ENCODE assay signal across 9 mouse cellular contexts in the genomic region with DNA sequence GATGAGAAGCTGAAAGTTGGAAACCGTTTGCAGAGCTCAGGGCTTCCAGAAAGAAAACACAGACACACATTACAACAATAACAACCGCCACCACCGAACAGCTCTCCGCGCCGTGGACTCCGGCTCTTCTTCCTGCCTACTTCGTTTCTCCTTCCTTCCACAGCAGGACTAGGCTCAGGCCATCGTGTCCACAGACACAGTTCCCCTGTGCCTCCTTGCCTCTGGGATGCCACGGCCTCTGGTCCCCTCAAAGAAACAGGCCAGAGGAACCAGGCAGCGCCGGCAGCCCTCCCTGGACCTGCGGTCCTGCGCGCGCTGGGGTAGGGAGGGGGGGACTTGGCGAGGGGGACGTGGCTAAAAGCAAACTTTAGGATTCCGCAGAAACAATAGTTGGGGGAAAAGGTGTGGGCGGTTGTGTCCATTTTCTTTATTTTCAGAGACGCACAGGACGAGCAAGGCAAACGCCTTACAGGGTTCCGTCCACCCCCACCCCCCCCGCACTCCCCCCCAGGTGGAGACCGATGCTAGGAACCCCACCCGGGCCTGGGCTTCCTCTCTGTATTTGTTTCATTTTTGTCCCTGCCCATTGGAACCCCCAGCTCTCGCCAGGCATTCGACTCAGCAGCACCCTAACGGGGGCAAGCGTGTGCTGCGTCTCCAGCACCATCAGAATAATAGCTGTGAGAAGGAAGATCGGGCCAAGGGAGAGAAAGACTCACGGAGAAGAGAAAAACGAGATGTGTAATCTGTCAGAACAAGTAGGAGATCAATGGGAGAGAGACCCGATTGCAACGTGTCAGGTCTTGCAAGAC. TPM values are rescaled to one million over a fixed set of nuclear protein-coding genes. Genes with fewer than 3 reads are reported as not detected.
DNase-seq lines count a peak whose midpoint lies in the region; ATAC-seq lines count a peak whose summit lies in the region.
"Had no signal": no experiment of that assay in that cellular context is flagged by ENCODE, and none has a peak within 500 bp of the region (broad histone marks: within the 10 kb centered on the region; RNA-seq: fewer than 3 reads in every experiment).

No protein-coding gene starts in this region.

- H3K27ac ChIP-seq in forebrain, embryonic 12.5 days = peak overlapping the region; percentile 98
- peak overlapping the region; percentile 97 for H3K27ac ChIP-seq in hindbrain, embryonic 10.5 days
- H3K27ac ChIP-seq in limb, embryonic 10.5 days = peak overlapping the region; percentile 96
- H3K27ac ChIP-seq in midbrain, embryonic 15.5 days = peak overlapping the region; percentile 95
- H3K27ac ChIP-seq in stomach, embryonic 15.5 days = peak overlapping the region; percentile 98

- no peaks in the 10 kb centered on the region for H3K9me3 ChIP-seq in forebrain, embryonic 12.5 days
- no peaks in the 10 kb centered on the region for H3K9me3 ChIP-seq in hindbrain, embryonic 10.5 days
- no peaks in the 10 kb centered on the region for H3K9me3 ChIP-seq in limb, embryonic 10.5 days (replicated peaks)
- H3K9me3 ChIP-seq in midbrain, embryonic 15.5 days = no peaks in the 10 kb centered on the region
- no peaks in the 10 kb centered on the region for H3K9me3 ChIP-seq in stomach, embryonic 15.5 days

- WGBS in forebrain, embryonic 12.5 days = under 1% methylated on average over 35 of the region's 37 CpGs
- WGBS in hindbrain, embryonic 10.5 days = under 1% methylated on average over 37 of the region's 37 CpGs
- WGBS in limb, embryonic 10.5 days = under 1% methylated on average over 36 of the region's 37 CpGs
- under 1% methylated on average over 37 of the region's 37 CpGs for WGBS in midbrain, embryonic 15.5 days
- WGBS in stomach, embryonic 15.5 days = under 1% methylated on average over 35 of the region's 37 CpGs

- DNase-seq in adrenal gland, adult 18-20 months (ENCODE audit: low spot score in 2 of 2) = peak; percentile 35 to 48
- no peak for DNase-seq in adrenal gland, postnatal 4 days (ENCODE audit: low spot score in 2 of 2)
- DNase-seq in brain, adult 2 months (ENCODE audit: low read depth, low spot score) = peak; percentile 68
- DNase-seq in hindbrain, embryonic 10.5 days (ENCODE audit: low spot score) = peak; percentile 53
- peak; percentile 71 for DNase-seq in limb, embryonic 10.5 days (ENCODE audit: low spot score)

- H3K36me3 ChIP-seq in forebrain, embryonic 12.5 days (replicated peaks) = no peaks in the 10 kb centered on the region
- H3K36me3 ChIP-seq in hindbrain, embryonic 10.5 days = no peaks in the 10 kb centered on the region
- H3K36me3 ChIP-seq in limb, embryonic 10.5 days = no peaks in the 10 kb centered on the region
- no peaks in the 10 kb centered on the region for H3K36me3 ChIP-seq in midbrain, embryonic 15.5 days (replicated peaks)
- no peaks in the 10 kb centered on the region for H3K36me3 ChIP-seq in stomach, embryonic 15.5 days

- no peaks in the 10 kb centered on the region; the same call in 1 of the 2 replicates for H3K27me3 ChIP-seq in forebrain, embryonic 12.5 days
- no peaks in the 10 kb centered on the region; the same call in 1 of the 2 replicates for H3K27me3 ChIP-seq in hindbrain, embryonic 10.5 days (ENCODE audit: insufficient read depth, poor library complexity, severe bottlenecking)
- no peaks in the 10 kb centered on the region for H3K27me3 ChIP-seq in limb, embryonic 10.5 days (ENCODE audit: low read depth, poor library complexity, severe bottlenecking)
- no peaks in the 10 kb centered on the region for H3K27me3 ChIP-seq in midbrain, embryonic 15.5 days (replicated peaks)
- H3K27me3 ChIP-seq in stomach, embryonic 15.5 days (replicated peaks) = no peaks in the 10 kb centered on the region

- peak overlapping the region; percentile 93 for H3K4me2 ChIP-seq in forebrain, embryonic 12.5 days
- H3K4me2 ChIP-seq in midbrain, embryonic 15.5 days = peak overlapping the region; percentile 77
- H3K4me2 ChIP-seq in stomach, embryonic 15.5 days = peak overlapping the region; percentile 91

- H3K9ac ChIP-seq in forebrain, embryonic 12.5 days = peak overlapping the region; percentile 94
- H3K9ac ChIP-seq in midbrain, embryonic 15.5 days = peak overlapping the region; percentile 85
- H3K9ac ChIP-seq in stomach, embryonic 15.5 days = peak overlapping the region; percentile 69

- H3K4me1 ChIP-seq in forebrain, embryonic 12.5 days = peaks cover 42% of the 10 kb centered on the region
- peaks cover 68% of the 10 kb centered on the region for H3K4me1 ChIP-seq in hindbrain, embryonic 10.5 days (replicated peaks)
- peaks cover 40% of the 10 kb centered on the region for H3K4me1 ChIP-seq in limb, embryonic 10.5 days
- peaks cover 21% of the 10 kb centered on the region for H3K4me1 ChIP-seq in midbrain, embryonic 15.5 days
- peaks cover 22% of the 10 kb centered on the region for H3K4me1 ChIP-seq in stomach, embryonic 15.5 days

- H3K4me3 ChIP-seq in forebrain, embryonic 12.5 days (replicated peaks) = peak overlapping the region; percentile 90
- H3K4me3 ChIP-seq in hindbrain, embryonic 10.5 days = peak overlapping the region; percentile 92
- peak overlapping the region; percentile 96 for H3K4me3 ChIP-seq in limb, embryonic 10.5 days
- peak overlapping the region; percentile 96 for H3K4me3 ChIP-seq in midbrain, embryonic 15.5 days
- peak overlapping the region; percentile 89 for H3K4me3 ChIP-seq in stomach, embryonic 15.5 days (replicated peaks)

- ATAC-seq in forebrain, embryonic 12.5 days (ENCODE audit: low FRiP score) = no peak
- no peak for ATAC-seq in midbrain, embryonic 15.5 days (replicated peaks)
- ATAC-seq in stomach, embryonic 15.5 days (ENCODE audit: insufficient read depth, low FRiP score, low read depth) = no peak

RNA-seq across cellular contexts. Expression of a gene that starts 1.4 kb away (rescaled TPM):
- total RNA-seq in adrenal gland, adult 18-20 months (2021) = 10 to 100 TPM; 29.2 to 35.0 TPM
- 10 to 100 TPM; 38.1 to 40.5 TPM for total RNA-seq in adrenal gland, postnatal 4 days (2021)
- 54.8 and 62.4 TPM in 2 replicates for polyA plus RNA-seq in forebrain, embryonic 12.5 days (2016; fragmentation: Nextera tagmentation; extraction: Ambion mirVana)
- polyA plus RNA-seq in hindbrain, embryonic 10.5 days (2016; fragmentation: Nextera tagmentation; extraction: Ambion mirVana) = 33.3 and 47.9 TPM in 2 replicates
- polyA plus RNA-seq in limb, embryonic 10.5 days (2016; fragmentation: Nextera tagmentation; extraction: Ambion mirVana) = 28.6 and 32.4 TPM in 2 replicates
- polyA plus RNA-seq in midbrain, embryonic 15.5 days (2015; fragmentation: Nextera tagmentation; extraction: Ambion mirVana) = 49.6 and 53.3 TPM in 2 replicates
- polyA plus RNA-seq in stomach, embryonic 15.5 days (2015; fragmentation: Nextera tagmentation; extraction: Ambion mirVana) = 36.1 and 37.8 TPM in 2 replicates

RNA-seq across cellular contexts. Expression of a gene that starts 59.8 kb away (rescaled TPM):
- not detected for total RNA-seq in adrenal gland, adult 18-20 months (2021)
- not detected for total RNA-seq in adrenal gland, postnatal 4 days (2021)
- polyA plus RNA-seq in forebrain, embryonic 12.5 days (2016; fragmentation: Nextera tagmentation; extraction: Ambion mirVana) = 1.7 TPM in 1 of 2 replicates, not detected in the other
- polyA plus RNA-seq in hindbrain, embryonic 10.5 days (2016; fragmentation: Nextera tagmentation; extraction: Ambion mirVana) = not detected in 2 replicates
- 6.6 TPM in 1 of 2 replicates, not detected in the other for polyA plus RNA-seq in limb, embryonic 10.5 days (2016; fragmentation: Nextera tagmentation; extraction: Ambion mirVana)
- 7.7 TPM in 1 of 2 replicates, not detected in the other for polyA plus RNA-seq in midbrain, embryonic 15.5 days (2015; fragmentation: Nextera tagmentation; extraction: Ambion mirVana)
- 2.5 TPM in 1 of 2 replicates, not detected in the other for polyA plus RNA-seq in stomach, embryonic 15.5 days (2015; fragmentation: Nextera tagmentation; extraction: Ambion mirVana)
- total RNA-seq: left cerebral cortex, postnatal 14 days had no signal

Comparison
In these comparisons a context has a peak if more than half of its experiments do, and no peak if none do; other contexts are left out.
1. DNase-seq: peak in adrenal gland, adult 18-20 months (2 of 2), brain, adult 2 months (single experiment), hindbrain, embryonic 10.5 days (single experiment) and limb, embryonic 10.5 days (single experiment); none in adrenal gland, postnatal 4 days (0 of 2).
2. Peak in every context shown above with its lines, with median percentiles within 50 percentile points of each other: H3K27ac ChIP-seq, H3K4me2 ChIP-seq, H3K4me3 ChIP-seq and H3K9ac ChIP-seq.